Mouse (Mus musculus): ENCODE data around the gene Elavl2. TPM values are rescaled to one million over a fixed set of nuclear protein-coding genes. Genes with fewer than 3 reads are reported as not detected.
"Not testable (repeated sequence)": the region's sequence is repeated elsewhere in the genome, so short reads cannot be mapped to it uniquely, and the experiment has no call there.

The Elavl2 gene
- polyA plus RNA-seq, 1 experiment: 0.58 TPM

DNA sequence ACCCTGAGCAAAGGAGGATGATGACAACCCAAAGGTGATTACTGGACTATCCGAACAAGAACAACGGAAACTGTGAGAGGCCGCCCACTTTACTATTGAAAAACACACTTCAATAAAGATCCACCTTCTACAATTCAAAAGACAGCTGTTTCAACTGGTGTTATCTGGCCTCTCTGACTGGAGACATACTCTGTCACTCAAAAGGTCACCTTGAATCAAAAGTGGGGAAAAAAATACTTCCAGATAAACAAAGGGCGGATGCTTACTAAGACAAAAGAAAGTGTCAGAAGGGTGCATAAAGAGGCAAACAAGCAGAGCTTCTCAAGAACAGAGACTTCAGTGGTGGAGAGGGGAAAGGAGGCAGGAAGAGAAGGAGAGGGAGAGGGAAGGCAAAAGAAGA lies 66.4 kb downstream of the Elavl2 start:
- DNase-seq (ENCODE audit: low spot score): no peak

DNA sequence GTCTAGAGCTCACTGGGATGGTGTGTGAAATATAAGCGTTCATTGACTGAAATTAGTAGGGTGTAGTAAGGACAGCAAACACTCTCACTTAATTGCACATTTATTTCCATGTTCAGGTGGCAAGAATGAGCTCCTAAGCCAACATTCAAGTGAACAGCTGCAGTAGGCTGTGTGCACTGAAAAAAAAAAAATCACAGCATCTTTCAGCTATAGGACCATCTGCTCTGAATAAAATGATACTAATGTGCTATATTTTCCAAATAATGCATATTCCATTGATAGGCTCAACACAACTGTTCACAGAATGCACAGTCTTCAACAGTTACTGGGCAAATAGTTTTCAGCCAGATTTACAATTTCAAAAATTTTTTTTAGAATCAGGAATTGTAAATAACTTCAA lies 89.8 kb downstream of the Elavl2 start:
- no peak for DNase-seq (ENCODE audit: low spot score)

DNA sequence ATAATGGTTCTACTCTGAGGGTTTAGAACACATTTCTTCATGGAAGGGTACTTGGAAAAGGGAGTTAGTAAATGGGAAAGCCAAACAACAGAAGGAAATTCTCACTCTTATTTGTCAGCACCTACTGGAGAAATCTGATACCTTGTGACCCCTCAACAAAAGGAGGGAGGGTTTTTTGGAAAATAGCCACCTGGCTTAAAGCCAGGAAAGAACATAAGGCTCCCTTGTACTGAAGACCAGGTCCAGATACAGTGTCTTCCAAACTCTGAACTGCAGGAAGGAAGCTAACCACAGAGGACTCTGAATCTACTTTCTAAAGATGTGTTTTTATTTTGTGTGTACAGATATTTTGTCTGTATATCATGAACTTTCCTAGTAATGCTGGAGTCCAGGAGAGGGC lies 102.9 kb downstream of the Elavl2 start:
- DNase-seq (ENCODE audit: low spot score): no peak

DNA sequence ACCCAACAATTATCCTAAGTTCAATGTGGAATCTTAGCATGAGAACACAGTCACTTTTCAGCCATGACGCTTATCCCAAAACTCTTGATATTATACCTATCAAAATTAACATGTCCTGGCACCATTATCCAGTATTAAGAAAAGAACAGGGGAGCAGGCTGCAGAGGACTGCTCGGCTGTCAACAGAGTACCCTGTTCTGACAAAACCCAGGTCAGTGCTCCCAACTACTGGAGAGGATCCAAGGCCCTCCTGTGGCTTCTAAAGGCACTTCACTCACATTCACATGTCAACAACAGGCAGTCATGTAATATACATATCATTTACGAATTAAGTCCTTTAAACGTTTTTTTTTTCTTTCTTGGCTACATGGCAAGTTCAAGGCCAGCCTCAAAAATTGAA lies 105.3 kb downstream of the Elavl2 start:
- no peak for DNase-seq (ENCODE audit: low spot score)

DNA sequence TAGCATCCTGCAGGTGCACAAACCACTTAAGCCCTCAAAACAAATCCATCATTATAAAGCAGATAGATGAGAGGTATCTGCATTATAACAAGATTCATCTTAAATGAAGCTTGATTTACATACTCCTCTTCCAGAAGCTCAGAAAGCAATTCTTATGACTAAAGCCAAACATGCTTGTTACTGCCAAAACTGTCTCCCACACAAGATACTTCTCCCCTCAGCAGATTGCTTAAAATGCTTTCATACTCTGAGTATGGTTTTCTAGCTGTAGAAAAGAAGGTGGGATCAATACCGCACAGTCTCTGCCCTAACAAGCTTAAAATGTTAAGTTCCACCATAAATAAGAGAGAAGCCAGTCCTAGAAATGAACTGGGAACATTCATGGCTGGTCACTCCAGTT lies 109.1 kb downstream of the Elavl2 start:
- DNase-seq (ENCODE audit: low spot score): no peak

DNA sequence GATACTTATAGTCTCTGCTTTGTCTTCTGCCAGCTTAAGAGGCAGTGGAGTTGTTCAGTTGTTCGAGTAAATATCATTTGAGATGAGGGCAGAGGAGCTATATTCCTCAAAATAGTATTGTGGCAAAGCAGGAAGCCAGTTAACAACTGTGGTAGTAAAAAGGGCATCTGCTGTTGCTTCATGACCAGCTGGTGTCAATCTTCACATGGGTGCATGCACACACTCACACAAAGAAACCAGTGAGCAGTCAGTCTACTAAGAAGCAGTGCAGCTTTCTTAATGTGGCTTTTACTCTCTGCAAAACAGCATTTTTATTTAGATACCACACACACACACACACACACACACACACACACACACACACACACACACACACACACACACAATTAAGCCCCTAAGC lies 110.2 kb downstream of the Elavl2 start:
- DNase-seq (ENCODE audit: low spot score): no peak

DNA sequence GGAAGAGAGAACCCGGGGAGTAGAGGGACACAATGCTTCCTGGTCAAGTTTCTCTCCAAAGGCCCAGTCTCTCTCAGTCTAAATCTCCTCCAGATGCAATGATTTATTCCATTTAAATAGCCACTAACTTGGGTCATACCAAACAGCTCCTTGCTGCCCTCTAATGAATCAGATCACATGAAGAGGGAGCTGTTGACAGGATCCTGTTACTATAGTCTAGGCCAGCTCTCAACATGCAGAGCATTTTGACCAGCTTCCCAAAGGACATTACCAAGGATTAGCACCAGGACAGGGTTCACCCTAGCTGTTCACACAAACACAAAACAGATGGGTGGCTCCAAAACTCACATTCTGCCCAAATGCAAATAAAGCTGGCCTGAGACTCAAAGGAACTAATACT lies 111.4 kb downstream of the Elavl2 start:
- DNase-seq (ENCODE audit: low spot score): no peak

DNA sequence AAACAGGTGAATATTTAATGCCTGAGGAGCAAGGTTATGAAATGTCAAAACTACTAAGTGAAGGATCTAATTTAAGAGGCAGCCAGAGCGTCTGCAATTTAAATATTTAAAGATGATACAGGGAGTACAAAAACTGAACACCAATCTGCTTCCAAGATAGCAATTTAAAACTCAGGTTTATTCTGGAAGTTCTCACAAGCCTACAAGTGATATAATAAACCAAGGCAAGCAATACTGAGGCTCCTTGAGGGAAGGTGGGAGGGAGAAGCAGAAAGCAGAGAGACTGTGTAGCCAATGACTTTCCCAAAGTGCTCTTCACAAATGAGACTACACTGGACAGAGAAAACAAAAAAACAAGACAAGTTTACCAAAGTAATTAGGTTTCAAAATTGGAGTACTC lies 132.2 kb downstream of the Elavl2 start:
- DNase-seq (ENCODE audit: low spot score): no peak

DNA sequence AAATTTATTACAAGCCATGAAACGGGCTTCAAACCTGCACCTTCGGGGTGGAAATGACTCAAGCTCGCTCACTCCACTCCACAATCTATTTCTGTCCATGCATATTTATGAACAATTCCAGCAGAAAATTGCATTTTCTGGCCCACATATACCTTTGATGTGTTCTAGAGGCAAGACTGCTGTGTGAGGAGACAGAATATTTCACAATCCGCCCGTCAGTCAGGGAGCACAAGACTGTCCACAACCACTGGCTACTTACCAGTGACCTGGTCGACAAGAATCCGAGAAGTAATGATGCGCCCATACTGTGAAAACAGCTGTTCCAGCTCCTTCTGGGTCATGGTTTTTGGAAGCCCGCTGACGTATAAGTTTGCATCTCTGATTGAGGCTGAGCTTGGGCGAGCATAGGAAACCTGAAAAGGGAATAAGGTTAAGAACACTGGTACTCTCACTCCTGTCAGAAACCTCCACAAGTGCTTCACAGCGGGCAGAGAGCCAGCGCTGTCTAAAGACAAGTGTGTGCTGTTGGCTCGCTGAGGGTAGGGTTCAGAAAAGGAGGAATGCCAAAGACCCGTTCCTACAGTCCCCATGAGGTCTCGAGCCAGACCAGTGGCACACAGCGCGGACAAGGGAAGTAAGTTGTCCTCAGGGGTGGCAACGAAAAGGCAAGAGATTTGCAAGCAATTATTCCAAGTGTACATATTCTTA lies 136.7 kb downstream of the Elavl2 start:
- DNase-seq (ENCODE audit: low spot score): no peak

DNA sequence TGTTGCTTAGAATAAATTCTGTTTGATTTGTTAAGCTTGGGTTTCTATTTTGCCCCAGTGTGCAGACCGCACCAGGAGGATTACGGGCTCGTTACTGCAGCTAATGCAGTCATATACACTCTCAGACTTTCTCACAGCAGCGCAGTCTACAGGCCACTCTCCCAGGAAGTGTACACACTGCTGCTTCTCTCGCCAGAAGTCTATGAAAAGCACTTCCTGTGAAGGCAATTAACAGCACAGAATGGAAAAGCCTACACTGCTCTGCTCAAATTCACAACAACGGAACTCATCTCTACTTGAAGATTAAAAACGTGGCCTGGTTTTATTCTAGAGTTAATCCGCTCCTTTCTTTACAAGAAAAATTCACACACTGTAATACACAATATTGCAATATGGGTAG lies 137.7 kb downstream of the Elavl2 start:
- DNase-seq (ENCODE audit: low spot score): no peak

DNA sequence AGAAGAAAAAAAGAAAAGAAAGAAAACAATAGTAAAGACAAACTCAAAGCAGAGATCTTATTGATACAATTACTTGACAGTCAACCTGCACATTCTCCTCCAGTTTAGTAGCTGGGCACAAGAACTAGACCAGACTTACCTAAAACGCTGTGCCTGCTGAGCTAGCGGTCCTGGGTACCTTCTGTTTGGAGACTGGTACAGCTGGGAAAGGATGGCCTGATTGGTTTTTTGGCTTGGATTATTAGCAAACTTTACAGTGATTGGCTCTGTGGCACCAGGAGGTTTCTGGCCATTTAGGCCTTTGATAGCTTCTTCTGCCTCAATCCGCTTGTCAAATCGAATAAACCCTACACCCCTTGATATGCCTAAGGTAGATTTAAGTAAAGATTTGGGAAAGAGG lies 140.0 kb downstream of the Elavl2 start:
- no peak for DNase-seq (ENCODE audit: low spot score)

DNA sequence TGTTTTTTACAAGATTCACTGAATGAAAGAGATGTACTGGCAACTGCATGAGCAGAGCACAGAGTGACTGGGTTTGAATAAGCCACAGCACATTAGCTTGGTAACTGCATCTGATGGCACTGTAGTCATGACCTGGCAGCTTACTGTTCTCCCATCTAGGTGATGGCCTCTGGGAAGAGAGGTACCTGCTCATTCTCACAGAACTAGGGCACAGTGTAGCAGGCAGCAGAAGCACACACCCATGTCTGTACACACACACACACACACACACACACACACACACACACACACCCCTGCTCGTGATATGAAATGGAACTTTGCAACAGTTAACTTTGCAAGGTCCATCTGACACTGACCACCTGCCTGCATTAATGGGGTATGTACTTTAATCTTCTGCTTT lies 151.9 kb downstream of the Elavl2 start:
- no peak for DNase-seq (ENCODE audit: low spot score)

DNA sequence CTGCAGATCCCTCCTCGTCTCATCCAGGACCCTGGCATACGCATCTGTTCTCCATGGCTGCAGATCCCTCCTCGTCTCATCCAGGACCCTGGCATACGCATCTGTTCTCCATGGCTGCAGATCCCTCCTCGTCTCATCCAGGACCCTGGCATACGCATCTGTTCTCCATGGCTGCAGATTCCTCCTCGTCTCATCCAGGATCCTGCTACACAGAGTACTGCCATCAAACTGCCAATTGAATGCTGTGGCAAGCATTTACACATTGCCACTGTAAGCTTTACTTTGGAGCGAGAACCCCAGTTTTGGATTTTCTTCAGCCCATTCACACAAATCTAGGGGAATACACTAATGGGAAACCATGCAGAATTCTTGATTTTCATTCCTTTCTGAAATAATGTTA lies 155.4 kb downstream of the Elavl2 start:
- DNase-seq (ENCODE audit: low spot score): not testable (repeated sequence)

DNA sequence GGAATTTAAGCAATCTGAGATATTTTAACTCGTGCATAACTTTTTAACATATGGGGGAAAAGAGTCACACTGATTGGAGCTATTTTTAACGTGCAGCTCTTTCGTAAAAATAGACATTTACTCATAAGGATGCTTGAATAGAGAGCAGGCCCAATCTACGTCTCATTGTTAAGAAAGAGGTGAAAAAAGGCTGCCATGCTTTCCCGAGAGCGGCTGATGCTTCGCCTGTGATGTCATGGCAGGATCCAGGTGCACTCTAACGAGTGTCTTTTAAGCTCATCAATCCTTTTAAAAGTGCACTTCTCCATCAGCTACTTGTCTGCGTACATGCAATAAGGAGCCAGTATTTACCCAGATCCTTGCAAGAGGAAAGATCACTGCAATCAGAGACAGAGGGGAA lies 156.0 kb downstream of the Elavl2 start:
- DNase-seq (ENCODE audit: low spot score): no peak

DNA sequence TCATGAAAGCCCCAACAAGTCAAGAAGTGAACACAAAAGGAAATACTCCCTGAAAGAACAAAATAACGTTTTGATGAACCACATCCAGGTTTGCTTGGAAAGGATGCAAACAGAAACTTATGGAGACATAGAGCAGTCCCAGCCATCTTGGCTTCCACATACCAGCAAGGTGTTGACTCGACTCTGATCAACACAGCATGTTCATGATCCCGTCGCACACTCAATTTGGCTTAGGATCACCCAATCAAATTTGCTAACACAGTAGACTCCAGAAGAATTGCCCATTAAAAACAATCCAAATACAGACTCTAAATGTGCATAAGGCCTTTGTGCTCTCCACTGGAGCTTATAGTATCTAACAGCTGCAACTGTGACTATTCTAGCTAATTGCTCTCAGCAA lies 156.7 kb downstream of the Elavl2 start:
- DNase-seq (ENCODE audit: low spot score): no peak

DNA sequence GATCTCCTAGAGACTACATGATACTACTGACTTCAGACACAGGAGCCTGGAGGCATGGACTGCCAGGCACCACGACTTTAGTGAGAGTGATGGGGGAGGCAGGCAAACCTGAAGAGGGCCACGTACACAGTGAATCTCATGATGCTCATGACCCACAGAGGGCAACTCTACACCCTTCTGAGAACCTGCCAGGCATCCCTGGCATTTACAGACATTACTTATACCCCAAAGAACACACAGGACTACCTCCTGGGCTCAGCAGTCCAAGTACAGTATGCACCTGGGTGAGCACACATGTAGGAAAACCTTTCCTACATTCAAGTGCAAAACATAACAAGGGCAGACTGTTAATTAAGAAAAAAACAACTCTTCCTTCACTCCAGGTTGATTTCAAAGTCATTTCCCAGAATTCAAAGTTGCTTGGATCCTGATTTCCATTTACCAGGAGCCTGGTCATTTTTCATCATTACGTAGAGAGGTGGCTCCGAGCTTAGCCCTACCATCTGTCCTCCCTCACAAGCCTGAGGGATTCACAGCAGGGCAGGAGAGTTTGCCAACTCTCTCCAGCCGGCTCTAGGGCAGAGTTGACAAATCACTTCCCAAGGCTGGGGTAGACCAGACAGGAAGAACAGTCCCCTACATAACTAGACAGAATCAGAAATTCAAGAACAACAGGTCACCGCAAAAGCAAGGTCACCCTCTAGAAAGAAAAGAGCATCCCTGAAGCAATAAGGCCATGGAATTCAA lies 161.7 kb downstream of the Elavl2 start:
- DNase-seq (ENCODE audit: low spot score): no peak

DNA sequence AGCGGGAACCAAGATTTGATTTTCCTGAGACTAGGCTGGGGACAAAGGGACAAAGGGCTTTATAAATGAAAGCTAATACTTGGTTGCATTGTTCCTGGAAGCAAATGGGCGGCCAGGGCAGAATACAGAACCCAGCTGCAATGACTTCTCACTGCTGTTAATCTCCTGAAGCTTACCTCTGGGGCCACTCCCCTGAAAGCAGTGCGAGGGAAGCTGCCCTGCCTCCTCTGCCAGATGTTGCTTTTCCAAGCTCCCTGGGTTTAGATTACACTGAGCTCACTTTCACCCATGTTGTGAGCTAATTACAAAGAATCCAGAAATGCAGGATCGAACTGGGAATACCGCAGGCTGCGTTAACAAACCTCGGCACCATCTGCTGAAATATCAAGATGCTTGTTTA lies 163.6 kb downstream of the Elavl2 start:
- no peak for DNase-seq (ENCODE audit: low spot score)

DNA sequence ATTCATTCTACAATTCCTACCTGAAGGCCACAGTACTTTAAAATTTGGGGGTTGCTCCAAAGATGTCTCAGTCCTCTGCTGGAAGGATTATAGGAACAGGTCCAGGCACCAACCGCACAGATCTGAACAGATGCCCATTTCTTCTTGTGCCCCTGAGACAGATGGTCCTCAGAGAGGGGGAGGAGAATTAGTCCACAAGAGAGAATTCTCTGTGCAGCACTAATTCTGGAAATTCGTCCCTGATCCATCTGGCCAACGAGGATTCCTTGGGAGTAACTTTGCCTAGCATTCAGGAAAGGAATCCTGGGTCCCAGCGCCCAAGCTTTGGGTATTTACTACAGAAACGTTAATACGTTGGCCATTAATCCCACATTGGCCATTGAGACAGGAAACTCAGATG lies 165.6 kb downstream of the Elavl2 start:
- DNase-seq (ENCODE audit: low spot score): no peak

DNA sequence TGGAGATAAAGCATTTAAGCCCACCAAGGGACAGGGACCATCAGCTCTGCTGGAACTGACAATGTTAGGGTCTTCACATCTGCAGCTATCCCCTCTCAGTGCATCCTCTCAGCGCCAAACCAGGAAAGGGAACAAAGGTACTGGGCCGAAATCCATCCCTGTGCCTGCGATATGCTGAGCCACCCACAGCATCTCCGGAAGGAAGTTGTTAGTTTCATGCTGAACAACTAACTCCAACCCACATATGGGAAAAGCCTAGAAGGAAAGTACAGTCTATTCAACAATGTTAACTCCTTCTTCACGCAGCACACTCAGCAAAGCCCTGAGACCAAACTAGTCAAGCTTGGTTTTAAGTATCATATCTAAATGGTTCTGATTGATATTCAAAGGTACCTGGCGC lies 167.0 kb downstream of the Elavl2 start:
- DNase-seq (ENCODE audit: low spot score): no peak

DNA sequence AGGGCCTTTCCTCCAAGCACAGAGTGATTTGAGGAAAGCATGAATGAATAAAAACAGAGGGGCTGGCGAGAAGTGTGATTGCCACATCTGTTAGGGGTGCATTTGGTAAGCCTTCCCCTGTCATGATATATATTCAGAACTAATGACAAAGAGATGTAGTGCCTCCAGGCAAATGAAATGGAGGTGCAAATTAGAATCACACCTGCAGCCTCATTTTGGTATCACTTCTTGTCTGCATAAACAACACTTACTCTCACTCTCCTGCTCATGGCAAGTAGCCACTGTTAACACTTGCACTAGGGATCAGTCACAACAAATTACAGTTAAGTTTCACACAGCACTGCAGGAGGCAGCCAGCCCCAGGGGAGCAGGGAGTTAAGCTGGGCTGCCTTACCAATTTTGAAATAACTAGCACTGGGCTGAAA lies 170.1 kb downstream of the Elavl2 start:
- DNase-seq (ENCODE audit: low spot score): no peak

DNA sequence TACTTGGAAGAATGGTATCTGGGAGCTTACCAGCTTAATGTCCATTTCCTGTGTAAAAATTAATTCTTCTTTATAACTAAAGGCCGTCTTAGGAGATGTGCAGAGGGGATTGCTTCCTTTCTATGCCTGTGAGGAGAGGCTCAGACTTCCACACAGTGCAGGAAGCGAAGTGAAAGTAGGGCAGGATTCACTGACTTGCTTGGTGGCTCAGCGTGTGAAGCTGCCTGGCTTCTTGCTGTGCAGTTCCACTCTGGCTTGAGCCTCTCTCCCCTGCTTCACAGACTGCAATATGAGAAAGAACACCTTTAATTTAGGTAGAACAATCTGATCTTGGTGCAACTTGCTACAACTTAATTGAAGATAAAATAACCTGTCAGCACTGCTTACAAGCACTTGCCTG lies 172.2 kb downstream of the Elavl2 start:
- no peak for DNase-seq (ENCODE audit: low spot score)

DNA sequence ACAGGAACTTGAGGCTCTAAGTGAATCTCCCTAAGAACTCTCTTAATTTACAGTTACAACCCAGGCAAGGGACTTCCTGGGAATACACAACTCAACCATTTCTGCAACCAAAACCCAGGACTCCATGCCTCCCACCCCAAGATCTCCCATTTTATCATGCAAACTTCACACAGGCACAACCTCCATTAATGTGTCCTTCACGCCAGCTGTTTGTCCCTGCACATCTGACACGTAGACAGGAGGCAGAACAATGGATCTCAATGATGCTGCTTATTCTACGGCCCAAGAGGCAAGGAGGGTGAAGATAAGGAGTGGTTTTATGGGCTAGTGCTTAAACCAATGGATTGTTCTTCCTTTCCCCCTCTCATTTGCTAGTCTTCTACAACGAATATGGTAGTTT lies 176.8 kb downstream of the Elavl2 start:
- no peak for DNase-seq (ENCODE audit: low spot score)

DNA sequence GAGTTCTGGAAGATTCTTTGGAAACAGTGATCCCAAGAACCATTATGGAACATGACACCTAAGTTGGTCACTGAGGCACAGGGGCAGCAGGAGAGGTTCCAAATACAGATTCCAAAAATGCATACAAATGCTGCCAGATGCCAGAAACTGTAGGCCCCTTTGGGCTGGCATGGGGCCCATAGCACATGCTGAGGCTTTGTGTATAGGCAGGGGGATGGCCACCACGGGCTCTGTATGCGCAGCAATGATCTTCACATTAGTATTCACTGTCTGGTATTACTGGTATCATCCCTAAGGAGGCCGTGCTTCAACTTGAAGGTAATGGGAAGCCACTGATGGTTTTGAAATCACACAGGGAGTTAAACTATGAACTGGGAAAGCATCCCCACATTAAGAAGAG lies 181.3 kb downstream of the Elavl2 start:
- DNase-seq (ENCODE audit: low spot score): no peak

DNA sequence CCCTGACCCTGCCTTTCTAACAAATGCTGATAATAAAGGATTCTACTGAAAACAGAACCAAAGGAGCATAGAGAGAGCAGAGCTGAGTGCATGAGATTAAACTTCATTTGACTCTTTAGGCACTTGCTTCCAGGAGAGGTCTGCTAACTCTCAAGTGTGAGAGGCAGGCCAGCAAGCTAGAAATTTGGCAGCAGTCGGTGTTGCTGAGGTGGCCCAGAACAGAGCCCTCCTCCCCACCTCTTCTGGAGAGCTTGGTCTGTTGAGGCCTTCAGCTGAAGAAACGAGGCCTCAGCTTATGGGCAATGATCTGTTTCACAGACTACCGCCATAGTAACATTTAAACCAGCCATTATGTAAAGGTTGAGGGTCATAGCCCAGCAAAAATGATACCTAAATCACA lies 186.7 kb downstream of the Elavl2 start:
- DNase-seq (ENCODE audit: low spot score): no peak
